Mouse (Mus musculus) intestine, postnatal 0 days (tissue): ENCODE data around the gene Mal. TPM values are rescaled to one million over a fixed set of nuclear protein-coding genes. Genes with fewer than 3 reads are reported as not detected.
A peak's percentile ranks its signal among the peaks of the same experiment; 100 is the strongest.

Experiments used
- ATAC-seq: fragments of 200-750 bp; cut with Nextera tagmentation; 2 replicates; pipeline ENCODE4 v1.8.0; 2017; ENCODE audit warnings: mild to moderate bottlenecking, moderate TSS enrichment, moderate library complexity
- H3K27ac ChIP-seq: fragments of 300-500 bp; sonication (generic); 2 replicates; pipeline ENCODE4 v1.5.1; 2014; ENCODE audit warnings: mild to moderate bottlenecking, low read depth, low read length, moderate library complexity
- H3K27me3 ChIP-seq: fragments of 300-500 bp; sonication (generic); replicated peaks from 2 replicates; pipeline ENCODE4 v1.6.1; 2014; ENCODE audit warnings: low read length, mixed read lengths; ENCODE audit not compliant: control insufficient read depth, insufficient read depth
- H3K36me3 ChIP-seq: fragments of 300-500 bp; sonication (generic); 2 replicates; pipeline ENCODE4 v1.6.1; 2014; ENCODE audit warnings: mild to moderate bottlenecking, moderate library complexity; ENCODE audit not compliant: control insufficient read depth, insufficient read depth
- H3K4me1 ChIP-seq: fragments of 300-500 bp; sonication (generic); replicated peaks from 2 replicates; pipeline ENCODE4 v1.6.1; 2014; ENCODE audit warnings: antibody characterized with exemption, low read length, mixed read lengths; ENCODE audit not compliant: control insufficient read depth, insufficient read depth
- H3K4me2 ChIP-seq: fragments of 300-500 bp; sonication (generic); replicated peaks from 2 replicates; pipeline ENCODE4 v1.6.1; 2014; ENCODE audit warnings: low read depth, mild to moderate bottlenecking, moderate library complexity
- H3K4me3 ChIP-seq: fragments of 300-500 bp; sonication (generic); 2 replicates; pipeline ENCODE4 v1.5.1; 2014; ENCODE audit warnings: low read depth, low read length
- H3K9ac ChIP-seq: fragments of 300-500 bp; sonication (generic); 2 replicates; pipeline ENCODE4 v1.6.1; 2014; ENCODE audit warnings: mild to moderate bottlenecking, low read depth, low read length
- H3K9me3 ChIP-seq: fragments of 300-500 bp; sonication (generic); 2 replicates; pipeline ENCODE4 v1.6.1; 2016; ENCODE audit warnings: mixed run types; ENCODE audit not compliant: control insufficient read depth
- CTCF ChIP-seq: sonication (generic); IDR thresholded peaks from 2 replicates; pipeline ENCODE4 v1.5.1; 2016; ENCODE audit warnings: low read depth, mild to moderate bottlenecking, control low read depth, antibody characterized with exemption, moderate library complexity
- WGBS: fragments of 180-500 bp; shearing (Covaris S2); extraction: QIAGEN DNeasy Blood & Tissue Kit; methylation state at CpG from one replicate; pipeline ENCODE4 v1.1.7; 2014; 5-methylcytosine and 5-hydroxymethylcytosine counted together
- polyA plus RNA-seq: library from polyadenylated mRNA; unstranded; fragments of >200 nt; fragmentation: Nextera tagmentation; extraction: Ambion mirVana; gene quantifications from 2 replicates; pipeline ENCODE4 v1.2.1, GENCODE M21; 2015

The Mal gene
- polyA plus RNA-seq, 1 experiment from 2014 or later: 1.9 TPM

- Histone ChIP-seq H3K4me3 (no peak overlapping the region), H3K9me3 (no peaks in the 10 kb centered on the region), H3K36me3 (peaks cover 6% of the 10 kb centered on the region; the same call in 1 of the 2 replicates), H3K4me2 (no peak overlapping the region), H3K27ac (no peak overlapping the region), H3K27me3 (no peaks in the 10 kb centered on the region), H3K9ac (no peak overlapping the region), H3K4me1 (peaks cover 8% of the 10 kb centered on the region; the same call in 1 of the 2 replicates)
- no peak for TF ChIP-seq CTCF
- ATAC-seq: no peak
- WGBS: 93% methylated on average over 9 of the region's 9 CpGs
Measured at GRCm38 (mm10) chr2:127588897-127589296, 67.6 kb downstream of the Mal start.

GRCm38 (mm10) chr2:127587514-127587844, 69.0 kb downstream of the Mal start:
- Histone ChIP-seq H3K9me3 (no peaks in the 10 kb centered on the region), H3K36me3 (no peaks in the 10 kb centered on the region; the same call in 1 of the 2 replicates), H3K4me1 (peaks cover 8% of the 10 kb centered on the region; the same call in 1 of the 2 replicates), H3K4me2 (peak overlapping the region; percentile 77), H3K9ac (peak overlapping the region; percentile 87), H3K4me3 (peak overlapping the region; percentile 99), H3K27ac (peak overlapping the region; percentile 94; the same call in 1 of the 2 replicates), H3K27me3 (no peaks in the 10 kb centered on the region)
- TF ChIP-seq CTCF: no peak
- ATAC-seq: no peak
- 0% methylated on average over 22 of the region's 22 CpGs for WGBS

- Histone ChIP-seq H3K9ac (peak within 1 kb of the TSS; percentile 87), H3K4me1 (peaks cover 8% of the 10 kb centered on the region; the same call in 1 of the 2 replicates), H3K27me3 (no peaks in the 10 kb centered on the region), H3K4me2 (peak within 1 kb of the TSS; percentile 77), H3K36me3 (no peaks in the 10 kb centered on the region), H3K9me3 (no peaks in the 10 kb centered on the region), H3K4me3 (peak within 1 kb of the TSS; percentile 99), H3K27ac (peak within 1 kb of the TSS; percentile 94)
- no peak; the same call in 1 of the 2 replicates for TF ChIP-seq CTCF
- 3% methylated on average over 39 of the region's 39 CpGs for WGBS
- ATAC-seq: peak; percentile 72
Measured at GRCm38 (mm10) chr2:127586694-127587513, 69.6 kb downstream of the Mal start, which contains the start of the genes Zfp661 and Mrps5. TSS of gene Zfp661 (minus strand) at chr2:127587094. TSS of gene Mrps5 (plus strand) at chr2:127587222.

- peak overlapping the region; percentile 47 for H3K9ac ChIP-seq
- peak; percentile 88 for ATAC-seq
- no peaks in the 10 kb centered on the region for H3K36me3 ChIP-seq
- H3K4me3 ChIP-seq: peak overlapping the region; percentile 57
- peaks cover 8% of the 10 kb centered on the region; the same call in 1 of the 2 replicates for H3K4me1 ChIP-seq
- peak overlapping the region; percentile 83 for H3K4me2 ChIP-seq
- H3K27me3 ChIP-seq: no peaks in the 10 kb centered on the region
- H3K27ac ChIP-seq: no peak overlapping the region
- H3K9me3 ChIP-seq: no peaks in the 10 kb centered on the region
- WGBS: under 1% methylated on average over 24 of the region's 24 CpGs
- peak; percentile 11; the same call in 1 of the 2 replicates for TF ChIP-seq CTCF
Measured at GRCm38 (mm10) chr2:127584436-127584858, 72.0 kb downstream of the Mal start.

Other genes with a start within 250 kb of the Mal start
- gene Gpat2, start 231.5 kb downstream of the Mal start, polyA plus RNA-seq: 0.07 and 0.18 TPM in 2 replicates
- 23.5 and 24.2 TPM in 2 replicates for gene Fahd2a, start 212.1 kb downstream of the Mal start, polyA plus RNA-seq
- 1.8 TPM in 2 replicates for gene Kcnip3, start 134.6 kb downstream of the Mal start, polyA plus RNA-seq
- gene Prom2, start 115.2 kb downstream of the Mal start, polyA plus RNA-seq: 0.04 TPM in 1 of 2 replicates, not detected in the other
- gene Zfp661, start 69.6 kb downstream of the Mal start, polyA plus RNA-seq: 0.99 and 1.1 TPM in 2 replicates
- gene Mrps5, start 69.5 kb downstream of the Mal start, polyA plus RNA-seq: 65.9 and 71.0 TPM in 2 replicates
- gene Mall, start 73.2 kb upstream of the Mal start, polyA plus RNA-seq: 122 and 141 TPM in 2 replicates
- 13.0 and 13.3 TPM in 2 replicates for gene Nphp1, start 132.2 kb upstream of the Mal start, polyA plus RNA-seq
- gene Mtln, start 135.8 kb upstream of the Mal start, polyA plus RNA-seq: 50.0 and 50.6 TPM in 2 replicates
- 5.1 and 6.3 TPM in 2 replicates for gene Bub1, start 175.2 kb upstream of the Mal start, polyA plus RNA-seq
- 0.13 and 0.25 TPM in 2 replicates for gene Acoxl, start 182.2 kb upstream of the Mal start, polyA plus RNA-seq